Mouse (Mus musculus): ENCODE results near the gene Nutf2-ps1.

- no peak for TF ChIP-seq POLR2A (IDR thresholded peaks at IDR 0.05; ENCODE audit: borderline replicate concordance, insufficient read depth, low read length)
- TF ChIP-seq CTCF (IDR thresholded peaks at IDR 0.05; ENCODE audit: borderline replicate concordance, insufficient read depth, low read depth, low read length) = no peak
These were observed 41.3 kb downstream of the Nutf2-ps1 start for GRCm38 (mm10) chr19:53547597-53547996.

All from cerebellum, adult 2 months (tissue).